Mouse (Mus musculus) midbrain, embryonic 15.5 days (tissue): ENCODE measurements around the gene Rdh19. TPM values are rescaled to one million over a fixed set of nuclear protein-coding genes. Genes with fewer than 3 reads are reported as not detected.
"Not testable (repeated sequence)": the region's sequence is repeated elsewhere in the genome, so short reads cannot be mapped to it uniquely, and the experiment has no call there.

Experiments
- ATAC-seq: fragments of 200-750 bp; cut with Nextera tagmentation; replicated peaks from 2 replicates; pipeline ENCODE4 v1.8.0; 2017; ENCODE audit warnings: moderate TSS enrichment
- H3K27ac ChIP-seq: fragments of 300-500 bp; sonication (generic); 2 replicates; pipeline ENCODE4 v1.5.1; 2015; ENCODE audit warnings: mild to moderate bottlenecking, inconsistent platforms
- H3K27me3 ChIP-seq: fragments of 300-500 bp; sonication (generic); replicated peaks from 2 replicates; pipeline ENCODE4 v1.6.1; 2015; ENCODE audit warnings: inconsistent platforms
- H3K36me3 ChIP-seq: fragments of 300-500 bp; sonication (generic); replicated peaks from 2 replicates; pipeline ENCODE4 v1.6.1; 2015; ENCODE audit warnings: inconsistent platforms
- H3K4me1 ChIP-seq: fragments of 300-500 bp; sonication (generic); 2 replicates; pipeline ENCODE4 v1.6.1; 2015; ENCODE audit warnings: inconsistent platforms
- H3K4me2 ChIP-seq: fragments of 300-500 bp; sonication (generic); 2 replicates; pipeline ENCODE4 v1.6.1; 2015; ENCODE audit warnings: inconsistent platforms, mild to moderate bottlenecking, moderate library complexity
- H3K4me3 ChIP-seq: fragments of 300-500 bp; sonication (generic); 2 replicates; pipeline ENCODE4 v1.5.1; 2015; ENCODE audit warnings: mild to moderate bottlenecking, inconsistent platforms
- H3K9ac ChIP-seq: fragments of 300-500 bp; sonication (generic); 2 replicates; pipeline ENCODE4 v1.6.1; 2015; ENCODE audit warnings: mild to moderate bottlenecking, inconsistent platforms
- H3K9me3 ChIP-seq: fragments of 300-500 bp; sonication (generic); 2 replicates; pipeline ENCODE4 v1.6.1; 2016; ENCODE audit warnings: inconsistent platforms
- WGBS: fragments of 180-500 bp; shearing (Covaris S2); methylation state at CpG from one replicate; pipeline ENCODE4 v1.1.7; 2015; ENCODE audit warnings: mixed read lengths; 5-methylcytosine and 5-hydroxymethylcytosine counted together
- polyA plus RNA-seq: library from polyadenylated mRNA; unstranded; fragments of >200 nt; fragmentation: Nextera tagmentation; extraction: Ambion mirVana; gene quantifications from 2 replicates; pipeline ENCODE4 v1.2.1, GENCODE M21; 2015

Gene Rdh19
- polyA plus RNA-seq, 1 experiment from 2014 or later: not detected

DNA sequence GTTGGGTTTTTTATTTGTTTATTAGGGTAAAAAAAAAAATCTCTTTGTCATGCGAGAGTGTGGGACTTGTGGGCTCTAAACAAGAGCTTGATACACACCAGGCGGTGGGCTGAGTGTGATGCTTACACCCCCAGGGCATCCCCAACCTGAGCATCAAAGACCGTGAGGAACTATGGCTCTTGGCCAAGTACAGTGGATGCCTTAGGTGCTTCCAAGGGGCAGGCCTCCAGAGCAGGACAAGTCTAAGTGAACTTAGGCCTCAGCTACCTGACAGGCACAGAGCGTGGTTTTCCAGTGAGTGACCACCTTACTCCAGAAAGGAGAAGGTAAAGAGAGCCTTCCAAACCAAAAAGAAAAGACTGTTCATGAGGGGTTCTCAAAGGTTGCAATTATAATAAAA lies 37.2 kb downstream of the Rdh19 start:
- no peak overlapping the region for H3K4me2 ChIP-seq
- no peak overlapping the region for H3K4me3 ChIP-seq
- no peak overlapping the region for H3K9ac ChIP-seq
- H3K27me3 ChIP-seq: no peaks in the 10 kb centered on the region
- ATAC-seq: no peak
- H3K36me3 ChIP-seq: no peaks in the 10 kb centered on the region
- peaks cover 6% of the 10 kb centered on the region for H3K4me1 ChIP-seq
- WGBS: 90% methylated on average over 4 of the region's 4 CpGs
- no peaks in the 10 kb centered on the region for H3K9me3 ChIP-seq
- no peak overlapping the region for H3K27ac ChIP-seq

DNA sequence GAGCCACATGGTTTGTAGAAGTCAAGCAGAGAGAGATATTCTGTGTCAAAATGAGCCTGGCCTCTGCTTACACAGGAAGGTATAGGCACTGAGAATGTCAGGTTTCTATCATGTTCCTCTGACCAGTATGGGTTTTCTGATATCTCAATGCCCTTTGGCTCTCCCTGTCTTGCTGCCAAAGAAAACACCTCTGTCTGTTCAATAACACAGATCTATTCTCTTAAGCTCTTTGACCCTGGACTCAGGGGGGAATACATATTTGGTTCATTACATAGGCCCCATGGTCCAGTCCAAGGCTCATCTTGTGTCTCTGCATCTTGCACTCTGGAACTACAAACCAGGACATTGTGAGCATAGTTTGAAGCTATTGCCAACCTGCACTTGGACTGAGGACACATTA lies 38.9 kb downstream of the Rdh19 start, which contains the start of gene Rdh7:
TSS of gene Rdh7 (minus strand) at position 213 of the 400 bp plus-strand sequence.
- no peaks in the 10 kb centered on the region for H3K9me3 ChIP-seq
- no peak within 1 kb of the TSS for H3K4me3 ChIP-seq
- no peaks in the 10 kb centered on the region for H3K36me3 ChIP-seq
- ATAC-seq: no peak
- H3K4me1 ChIP-seq: peaks cover 6% of the 10 kb centered on the region
- H3K9ac ChIP-seq: no peak within 1 kb of the TSS
- no peak within 1 kb of the TSS for H3K4me2 ChIP-seq
- H3K27ac ChIP-seq: no peak within 1 kb of the TSS
- H3K27me3 ChIP-seq: no peaks in the 10 kb centered on the region

DNA sequence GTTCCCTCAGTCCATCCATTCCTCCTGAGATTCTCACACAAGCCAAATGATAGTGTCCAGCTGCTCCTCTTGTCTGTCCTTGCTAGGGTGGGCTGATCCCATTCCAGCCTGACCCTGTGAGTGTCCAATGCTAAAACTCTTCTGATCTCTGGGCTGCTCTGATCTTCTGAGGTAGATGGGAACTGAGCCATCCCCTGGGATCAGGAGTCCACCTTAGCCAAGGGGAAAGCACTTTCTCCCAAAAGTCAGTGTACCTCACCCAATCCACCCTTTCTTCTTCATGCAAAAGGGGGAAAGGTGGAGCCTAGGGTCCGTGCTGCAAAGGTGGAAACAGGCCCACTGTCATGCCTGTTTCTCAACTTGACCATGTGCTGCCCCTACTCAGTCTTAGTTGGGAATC lies 41.8 kb downstream of the Rdh19 start:
- H3K4me1 ChIP-seq: peaks cover 6% of the 10 kb centered on the region
- no peak overlapping the region for H3K4me3 ChIP-seq
- no peaks in the 10 kb centered on the region for H3K9me3 ChIP-seq
- no peak overlapping the region for H3K4me2 ChIP-seq
- no peaks in the 10 kb centered on the region for H3K27me3 ChIP-seq
- H3K9ac ChIP-seq: no peak overlapping the region
- no peak overlapping the region for H3K27ac ChIP-seq
- H3K36me3 ChIP-seq: no peaks in the 10 kb centered on the region
- no peak for ATAC-seq
- WGBS: 78% methylated on average over 1 of the region's 1 CpGs

DNA sequence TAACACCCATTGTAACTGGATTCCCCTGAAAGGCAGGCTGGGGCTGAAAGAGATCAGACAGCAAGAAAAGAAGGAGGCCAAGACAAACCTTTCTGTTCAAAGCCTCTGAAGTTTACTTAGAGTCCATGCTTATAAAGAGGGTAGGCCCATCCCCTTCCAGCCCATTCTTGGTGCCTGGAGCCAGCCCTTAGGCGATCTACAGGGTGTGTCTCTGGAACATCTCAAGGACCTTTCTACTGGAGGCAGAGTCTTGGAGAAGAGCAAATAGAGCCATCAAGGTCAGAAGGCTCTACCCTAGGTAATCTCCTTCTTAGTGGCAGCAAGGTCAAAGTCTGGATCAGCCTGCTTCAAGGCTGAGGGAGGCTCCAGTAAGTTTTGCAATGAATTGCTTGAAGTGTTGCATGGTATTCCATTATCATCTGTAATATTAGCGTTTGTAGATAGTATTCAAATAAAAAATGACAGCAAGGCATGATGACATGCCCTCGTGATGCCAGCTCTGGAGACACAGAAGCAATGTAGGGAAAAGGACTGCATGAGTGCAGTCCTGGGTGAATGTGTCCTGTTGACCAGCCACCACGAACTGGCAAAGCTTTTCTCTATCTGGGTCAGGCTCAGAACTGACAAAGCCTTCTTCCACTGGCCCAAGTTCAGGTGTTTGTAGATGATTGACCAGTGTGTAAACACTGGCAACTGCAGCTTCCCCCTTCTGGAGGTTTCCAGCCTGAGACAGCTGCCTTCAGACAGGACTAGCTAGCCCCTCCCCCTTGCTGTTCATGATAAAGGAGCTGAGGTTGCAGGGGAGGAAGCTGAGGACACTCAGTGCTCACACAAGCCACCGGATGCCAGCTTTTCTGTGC lies 43.7 kb downstream of the Rdh19 start:
- not testable (repeated sequence) for H3K27me3 ChIP-seq, H3K4me1 ChIP-seq, H3K27ac ChIP-seq, H3K9me3 ChIP-seq, H3K36me3 ChIP-seq, ATAC-seq, H3K4me3 ChIP-seq, H3K4me2 ChIP-seq, H3K9ac ChIP-seq
- 66% methylated on average over 5 of the region's 5 CpGs for WGBS

DNA sequence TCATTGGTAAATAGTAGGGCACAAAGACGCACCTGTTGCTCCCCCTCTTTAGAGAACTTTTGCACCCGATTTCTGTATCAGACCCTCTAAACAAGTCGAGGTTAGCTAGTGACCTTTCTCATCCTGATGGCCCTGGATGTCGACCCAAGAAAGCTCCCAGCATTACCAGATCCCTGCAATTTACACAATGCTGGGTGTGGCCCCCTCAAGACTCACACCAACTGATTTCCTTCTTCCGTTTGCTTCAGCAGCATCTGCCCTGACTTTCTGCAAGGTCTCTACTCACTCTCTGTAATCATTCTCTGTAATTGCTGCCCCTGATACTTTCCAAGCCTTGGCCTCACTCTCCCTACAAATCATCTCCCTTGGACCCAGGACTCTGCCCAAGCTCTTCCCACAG lies 47.0 kb downstream of the Rdh19 start:
- Histone ChIP-seq H3K4me1 (no peaks in the 10 kb centered on the region), H3K9ac (no peak overlapping the region), H3K4me2 (no peak overlapping the region), H3K27me3 (no peaks in the 10 kb centered on the region), H3K4me3 (no peak overlapping the region), H3K36me3 (no peaks in the 10 kb centered on the region), H3K9me3 (no peaks in the 10 kb centered on the region), H3K27ac (no peak overlapping the region)
- 77% methylated on average over 5 of the region's 5 CpGs for WGBS
- ATAC-seq: no peak

DNA sequence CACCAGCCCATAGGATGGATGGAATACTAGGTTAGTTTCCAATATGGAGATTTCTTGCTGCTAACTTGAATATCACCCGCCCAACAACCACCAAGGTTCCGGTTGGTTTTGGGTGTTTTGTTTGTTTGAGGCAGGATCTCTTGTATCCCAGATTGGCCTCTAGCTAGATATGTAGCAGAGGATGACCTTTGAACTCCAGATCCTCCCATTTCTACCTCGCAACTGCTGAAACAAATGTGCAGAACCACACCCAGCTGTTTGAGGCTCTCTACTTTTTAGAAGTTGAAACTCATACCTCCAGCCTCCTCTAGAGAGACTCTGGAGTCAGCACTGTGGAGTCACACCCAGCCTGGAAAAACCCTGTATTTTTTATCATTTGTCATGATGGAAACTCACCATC lies 47.8 kb downstream of the Rdh19 start:
- no peak overlapping the region for H3K27ac ChIP-seq
- H3K4me1 ChIP-seq: no peaks in the 10 kb centered on the region
- H3K9me3 ChIP-seq: no peaks in the 10 kb centered on the region
- no peak for ATAC-seq
- no peak overlapping the region for H3K9ac ChIP-seq
- H3K36me3 ChIP-seq: no peaks in the 10 kb centered on the region
- H3K27me3 ChIP-seq: no peaks in the 10 kb centered on the region
- no peak overlapping the region for H3K4me2 ChIP-seq
- WGBS: 93% methylated on average over 3 of the region's 3 CpGs
- no peak overlapping the region for H3K4me3 ChIP-seq

DNA sequence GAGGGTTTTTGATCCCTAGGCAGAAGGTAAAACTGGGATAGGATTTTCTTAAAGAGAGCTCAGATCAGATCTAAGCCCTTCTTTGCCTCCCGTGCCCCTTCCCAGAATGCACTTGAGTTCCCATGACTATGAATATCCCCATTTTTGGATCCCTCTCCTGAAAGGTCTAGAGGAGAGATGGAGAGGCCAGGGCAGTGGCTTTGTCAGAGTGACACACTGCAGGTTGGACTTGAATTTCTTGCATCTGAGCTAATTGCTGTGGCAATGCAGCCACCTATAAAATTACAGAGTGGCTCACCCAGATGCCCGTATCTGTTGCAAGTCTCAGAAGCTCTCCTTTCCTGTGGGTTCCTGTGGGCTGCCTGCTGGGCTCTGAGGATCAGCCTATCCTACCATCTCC lies 48.5 kb downstream of the Rdh19 start, which contains the start of gene Sdr9c7:
TSS of gene Sdr9c7 (plus strand) at position 301 of the 400 bp plus-strand sequence.
- Histone ChIP-seq H3K4me2 (no peak within 1 kb of the TSS), H3K27ac (no peak within 1 kb of the TSS), H3K27me3 (no peaks in the 10 kb centered on the region), H3K36me3 (no peaks in the 10 kb centered on the region), H3K4me3 (no peak within 1 kb of the TSS), H3K9ac (no peak within 1 kb of the TSS), H3K4me1 (no peaks in the 10 kb centered on the region), H3K9me3 (no peaks in the 10 kb centered on the region)
- ATAC-seq: no peak
- 82% methylated on average over 2 of the region's 2 CpGs for WGBS

DNA sequence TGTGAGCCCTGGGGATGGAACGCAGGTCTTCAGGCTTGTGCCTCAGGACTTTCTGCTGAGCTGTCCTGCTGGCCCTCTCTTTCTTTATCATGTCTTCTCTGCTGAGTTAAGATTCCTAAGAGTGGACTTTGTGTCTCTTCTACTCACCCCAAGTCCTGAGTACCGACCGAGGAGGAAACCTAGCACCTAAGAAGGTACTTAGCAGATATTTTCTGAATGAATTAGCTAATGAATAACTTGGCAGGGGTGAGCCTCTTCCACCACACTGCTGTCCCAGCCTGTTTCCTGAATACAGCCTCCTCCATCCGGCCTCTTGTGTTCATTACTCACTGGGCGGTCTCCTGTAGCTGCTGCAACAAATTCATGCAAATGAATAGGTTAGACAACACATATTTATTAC lies 50.1 kb downstream of the Rdh19 start:
- Histone ChIP-seq H3K9ac (no peak overlapping the region), H3K27ac (no peak overlapping the region), H3K9me3 (no peaks in the 10 kb centered on the region), H3K4me2 (no peak overlapping the region), H3K36me3 (no peaks in the 10 kb centered on the region), H3K27me3 (no peaks in the 10 kb centered on the region), H3K4me3 (no peak overlapping the region), H3K4me1 (no peaks in the 10 kb centered on the region)
- ATAC-seq: no peak
- 78% methylated on average over 5 of the region's 5 CpGs for WGBS

DNA sequence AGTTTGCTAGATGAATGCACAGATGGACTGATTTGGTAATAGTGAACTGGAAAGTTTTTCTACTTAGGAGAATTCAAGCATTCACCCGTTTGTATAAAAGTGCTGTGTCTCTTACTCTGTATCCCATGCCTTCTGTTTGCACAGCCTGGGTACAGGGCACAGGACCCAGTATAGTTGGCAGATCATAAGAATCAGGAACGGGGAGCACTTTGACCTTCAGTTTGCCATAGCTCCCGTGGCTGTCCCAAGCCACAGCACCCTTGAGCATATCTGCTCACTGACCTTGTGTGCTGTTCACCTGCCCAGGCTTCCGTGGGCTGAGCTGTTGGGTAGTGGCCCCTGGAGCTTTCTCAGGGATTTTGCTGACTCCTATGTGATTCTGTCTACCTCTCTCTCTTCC lies 52.0 kb downstream of the Rdh19 start:
- Histone ChIP-seq H3K9me3 (no peaks in the 10 kb centered on the region), H3K9ac (no peak overlapping the region), H3K4me3 (no peak overlapping the region), H3K27ac (no peak overlapping the region), H3K27me3 (no peaks in the 10 kb centered on the region), H3K4me1 (no peaks in the 10 kb centered on the region), H3K4me2 (no peak overlapping the region), H3K36me3 (no peaks in the 10 kb centered on the region)
- WGBS: 79% methylated on average over 4 of the region's 4 CpGs
- no peak for ATAC-seq

DNA sequence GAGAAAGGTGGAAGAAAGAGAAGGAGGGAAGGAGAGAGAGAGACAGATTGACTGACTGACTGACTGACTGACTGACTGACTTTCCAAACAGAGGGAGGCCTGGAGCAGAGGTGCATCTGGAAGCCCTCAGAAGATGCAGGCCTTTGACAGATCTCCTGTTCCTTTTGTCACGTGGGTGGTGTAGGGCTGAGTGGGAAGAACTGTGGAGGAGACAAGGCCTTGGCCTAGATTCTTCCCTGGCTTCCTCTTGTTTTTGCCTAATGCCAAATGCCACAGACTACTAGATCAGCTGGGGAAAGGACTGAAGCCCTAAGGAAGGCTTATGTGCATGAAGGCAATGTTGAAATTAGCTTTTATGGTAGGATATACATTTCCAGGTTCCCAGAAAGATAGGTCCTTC lies 53.4 kb downstream of the Rdh19 start:
- Histone ChIP-seq H3K4me2 (no peak overlapping the region), H3K4me3 (no peak overlapping the region), H3K4me1 (no peaks in the 10 kb centered on the region), H3K27me3 (no peaks in the 10 kb centered on the region), H3K36me3 (no peaks in the 10 kb centered on the region), H3K9ac (no peak overlapping the region), H3K9me3 (no peaks in the 10 kb centered on the region), H3K27ac (no peak overlapping the region)
- 76% methylated on average over 1 of the region's 1 CpGs for WGBS
- no peak for ATAC-seq

DNA sequence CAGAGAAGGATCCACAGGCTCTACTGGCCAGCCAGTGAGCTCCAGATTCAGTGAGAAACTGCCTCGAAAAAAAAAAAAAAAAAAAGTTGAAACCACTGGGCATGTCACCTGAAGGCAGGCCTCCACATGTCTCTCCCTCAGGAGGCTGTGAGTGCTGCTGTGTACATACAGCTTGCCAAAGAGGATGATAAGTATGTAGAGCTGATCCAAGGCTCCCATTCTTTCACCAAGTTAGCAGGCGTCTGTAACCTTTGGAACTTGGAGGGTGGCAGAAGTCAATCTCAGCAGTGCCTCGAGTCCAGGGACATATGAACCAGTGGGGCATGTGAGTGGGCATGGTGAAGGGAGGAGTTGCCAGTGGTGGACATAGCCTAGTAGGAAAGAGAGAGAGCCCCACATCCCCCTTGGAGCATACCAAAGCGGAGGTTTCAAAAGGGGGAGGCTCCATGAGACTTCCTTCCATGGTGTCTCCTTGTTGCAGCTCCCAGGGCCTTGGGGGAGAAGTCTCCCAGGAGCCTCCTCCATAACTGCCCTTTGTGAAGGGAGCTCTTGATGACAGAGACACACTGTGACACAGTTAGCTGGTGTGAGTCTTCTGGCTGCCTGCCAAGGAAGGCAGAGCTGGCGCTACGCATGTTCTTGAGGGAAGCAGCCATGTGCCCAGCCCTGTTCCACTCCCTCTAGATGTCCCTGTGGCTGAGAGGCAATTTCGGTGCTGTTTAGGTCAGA lies 55.2 kb downstream of the Rdh19 start:
- Histone ChIP-seq H3K36me3 (no peaks in the 10 kb centered on the region), H3K4me1 (no peaks in the 10 kb centered on the region), H3K4me3 (no peak overlapping the region), H3K27me3 (no peaks in the 10 kb centered on the region), H3K9ac (no peak overlapping the region), H3K27ac (no peak overlapping the region), H3K9me3 (no peaks in the 10 kb centered on the region), H3K4me2 (no peak overlapping the region)
- ATAC-seq: no peak
- 61% methylated on average over 7 of the region's 7 CpGs for WGBS

DNA sequence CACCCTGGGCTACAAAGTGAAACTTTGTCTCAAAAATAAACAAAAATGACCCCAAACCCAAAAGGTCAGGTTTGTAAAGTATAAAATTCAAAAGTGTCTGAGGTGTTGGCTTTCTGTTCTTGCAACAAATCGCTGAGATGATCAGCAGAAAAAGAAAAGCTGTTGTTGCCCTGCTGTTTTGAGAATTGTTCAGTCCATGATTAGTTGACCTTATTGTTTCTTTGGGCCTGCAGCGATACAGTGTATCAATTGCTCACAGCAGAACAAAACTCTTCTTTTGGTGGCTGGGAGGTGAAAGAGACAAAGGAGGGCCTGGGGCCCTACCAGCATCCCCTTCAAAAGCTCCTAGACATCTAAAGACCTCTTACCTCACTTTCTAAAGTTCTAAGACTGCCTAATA lies 56.4 kb downstream of the Rdh19 start:
- H3K9ac ChIP-seq: no peak overlapping the region
- H3K9me3 ChIP-seq: no peaks in the 10 kb centered on the region
- H3K4me2 ChIP-seq: no peak overlapping the region
- no peak overlapping the region for H3K4me3 ChIP-seq
- H3K4me1 ChIP-seq: no peaks in the 10 kb centered on the region
- WGBS: 71% methylated on average over 2 of the region's 2 CpGs
- H3K27ac ChIP-seq: no peak overlapping the region
- no peaks in the 10 kb centered on the region for H3K27me3 ChIP-seq
- no peak for ATAC-seq
- no peaks in the 10 kb centered on the region for H3K36me3 ChIP-seq
